Mouse (Mus musculus) forebrain, embryonic 15.5 days (tissue): Measurements from ENCODE around the gene Washc3. TPM values are rescaled to one million over a fixed set of nuclear protein-coding genes. Genes with fewer than 3 reads are reported as not detected.
A peak's percentile ranks its signal among the peaks of the same experiment; 100 is the strongest.

Source experiments
- ATAC-seq: fragments of 200-750 bp; cut with Nextera tagmentation; replicated peaks from 2 replicates; pipeline ENCODE4 v1.8.0; 2017; ENCODE audit warnings: mild to moderate bottlenecking, moderate TSS enrichment, moderate library complexity
- H3K27ac ChIP-seq: fragments of 300-500 bp; sonication (generic); replicated peaks from 2 replicates; pipeline ENCODE4 v1.5.1; 2015; ENCODE audit warnings: mild to moderate bottlenecking, inconsistent platforms
- H3K27me3 ChIP-seq: fragments of 300-500 bp; sonication (generic); 2 replicates; pipeline ENCODE4 v1.6.1; 2015; ENCODE audit warnings: inconsistent platforms
- H3K36me3 ChIP-seq: fragments of 300-500 bp; sonication (generic); 2 replicates; pipeline ENCODE4 v1.6.1; 2015; ENCODE audit warnings: mild to moderate bottlenecking, inconsistent platforms
- H3K4me1 ChIP-seq: fragments of 300-500 bp; sonication (generic); 2 replicates; pipeline ENCODE4 v1.6.1; 2015; ENCODE audit warnings: inconsistent platforms
- H3K4me2 ChIP-seq: fragments of 300-500 bp; sonication (generic); replicated peaks from 2 replicates; pipeline ENCODE4 v1.6.1; 2015; ENCODE audit warnings: mild to moderate bottlenecking, inconsistent platforms
- H3K4me3 ChIP-seq: fragments of 300-500 bp; sonication (generic); 2 replicates; pipeline ENCODE4 v1.5.1; 2015; ENCODE audit warnings: mild to moderate bottlenecking, inconsistent platforms
- H3K9ac ChIP-seq: fragments of 300-500 bp; sonication (generic); replicated peaks from 2 replicates; pipeline ENCODE4 v1.6.1; 2015; ENCODE audit warnings: mild to moderate bottlenecking, inconsistent platforms
- H3K9me3 ChIP-seq: fragments of 300-500 bp; sonication (generic); 2 replicates; pipeline ENCODE4 v1.6.1; 2016; ENCODE audit warnings: inconsistent platforms
- WGBS: fragments of 180-500 bp; shearing (Covaris S2); methylation state at CpG from one replicate; pipeline ENCODE4 v1.1.7; 2015; ENCODE audit warnings: mixed read lengths; 5-methylcytosine and 5-hydroxymethylcytosine counted together
- polyA plus RNA-seq: library from polyadenylated mRNA; unstranded; fragments of >200 nt; fragmentation: Nextera tagmentation; extraction: Ambion mirVana; gene quantifications from 2 replicates; pipeline ENCODE4 v1.2.1, GENCODE M21; 2015

Gene Washc3
- polyA plus RNA-seq, result 40.1 and 43.5 TPM in 2 replicates

DNA sequence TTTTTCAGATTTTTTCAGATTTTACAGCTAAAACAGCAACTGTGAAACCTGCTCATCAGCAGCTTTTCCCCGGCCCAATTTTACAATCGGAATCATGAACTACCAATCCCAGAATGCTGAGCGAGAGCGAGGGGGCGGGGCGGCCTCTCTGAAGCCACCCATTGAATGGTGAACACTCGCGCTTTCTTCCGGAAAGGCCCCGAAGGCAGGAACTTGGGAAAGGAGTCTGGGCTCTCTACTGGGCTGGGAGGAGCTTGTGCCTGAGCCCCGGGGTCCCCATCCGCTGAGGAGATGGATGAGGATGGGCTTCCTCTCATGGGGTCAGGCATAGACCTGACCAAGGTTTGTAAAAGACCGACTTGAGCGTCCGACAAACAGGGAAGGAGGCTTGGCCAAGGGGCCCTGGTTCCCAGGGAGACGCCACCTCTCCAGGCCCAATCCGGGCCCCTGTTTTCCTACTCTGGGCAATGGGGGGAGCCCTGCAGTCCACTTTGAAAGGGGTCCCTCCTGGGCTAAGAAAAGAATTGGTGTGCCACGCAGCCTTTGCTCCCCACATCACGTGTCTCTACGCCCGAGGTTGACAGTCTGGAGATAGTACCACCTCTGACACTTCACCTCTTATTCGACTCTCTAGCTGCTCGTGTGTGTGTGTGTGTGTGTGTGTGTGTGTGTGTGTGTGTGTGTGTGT, at the start of gene Washc3:
Gene Washc3, plus strand, starts transcription at position 143 of the 688 bp plus-strand sequence.
- no peaks in the 10 kb centered on the region for H3K27me3 ChIP-seq
- ATAC-seq, result peak; percentile 100
- H3K36me3 ChIP-seq, result no peaks in the 10 kb centered on the region
- H3K9ac ChIP-seq, result peak within 1 kb of the TSS; percentile 83
- peak within 1 kb of the TSS; percentile 85 for H3K27ac ChIP-seq
- peak within 1 kb of the TSS; percentile 80 for H3K4me3 ChIP-seq
- 2% methylated on average over 23 of the region's 23 CpGs for WGBS
- peak within 1 kb of the TSS; percentile 62 for H3K4me2 ChIP-seq
- peaks cover 4% of the 10 kb centered on the region for H3K4me1 ChIP-seq
- no peaks in the 10 kb centered on the region for H3K9me3 ChIP-seq

DNA sequence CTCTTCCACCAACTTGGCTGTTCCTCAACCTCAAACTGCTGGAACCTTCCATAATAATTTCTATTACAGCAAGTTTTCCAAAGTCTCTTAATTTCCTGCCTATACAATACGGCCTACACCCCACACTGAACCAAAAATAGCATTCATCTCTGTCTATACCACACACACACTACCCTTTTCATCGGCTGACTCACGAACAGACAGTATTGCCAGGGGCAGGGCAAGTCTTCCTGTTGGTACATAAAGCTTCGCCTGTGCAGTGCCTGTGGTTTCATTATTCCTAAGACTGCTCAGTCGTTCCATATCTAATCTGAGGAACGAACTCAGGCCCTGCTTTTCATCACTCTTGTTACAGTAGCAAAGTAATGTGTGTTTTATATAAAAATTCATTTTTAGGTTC, 49.2 kb upstream of the Washc3 start:
- H3K27ac ChIP-seq, result no peak overlapping the region
- H3K4me2 ChIP-seq, result no peak overlapping the region
- H3K4me1 ChIP-seq, result peaks cover 8% of the 10 kb centered on the region
- peaks cover 19% of the 10 kb centered on the region for H3K36me3 ChIP-seq
- H3K27me3 ChIP-seq, result no peaks in the 10 kb centered on the region
- whole genome bisulfite sequencing, result 87% methylated on average over 6 of the region's 6 CpGs
- ATAC-seq, result no peak
- no peak overlapping the region for H3K9ac ChIP-seq
- no peak overlapping the region for H3K4me3 ChIP-seq
- no peaks in the 10 kb centered on the region for H3K9me3 ChIP-seq

DNA sequence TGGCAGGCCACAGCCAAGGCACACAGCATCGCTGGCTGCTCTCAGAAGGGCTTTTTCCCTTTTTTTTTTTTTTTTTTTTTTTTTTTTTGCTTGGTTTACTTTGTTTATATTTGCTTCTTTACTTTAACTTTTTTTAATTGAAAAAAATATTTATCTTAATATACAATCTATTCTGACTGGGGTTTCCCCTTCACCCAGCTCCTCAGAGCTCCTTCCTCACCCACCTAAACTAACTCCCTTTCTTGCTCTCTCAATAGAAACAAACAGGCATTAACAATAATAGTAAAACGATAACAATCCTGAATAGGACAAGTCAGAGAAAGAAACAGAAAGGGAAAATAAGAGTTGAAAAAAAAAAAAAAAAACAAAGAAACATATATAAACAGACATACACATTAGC, 38.8 kb upstream of the Washc3 start:
- Histone ChIP-seq H3K4me3 (no peak overlapping the region), H3K9ac (no peak overlapping the region), H3K9me3 (peaks cover 3% of the 10 kb centered on the region; the same call in 1 of the 2 replicates), H3K4me1 (no peaks in the 10 kb centered on the region), H3K36me3 (peaks cover 11% of the 10 kb centered on the region), H3K27me3 (no peaks in the 10 kb centered on the region), H3K4me2 (no peak overlapping the region), H3K27ac (no peak overlapping the region)
- ATAC-seq, result no peak
- WGBS, result 98% methylated on average over 2 of the region's 2 CpGs

DNA sequence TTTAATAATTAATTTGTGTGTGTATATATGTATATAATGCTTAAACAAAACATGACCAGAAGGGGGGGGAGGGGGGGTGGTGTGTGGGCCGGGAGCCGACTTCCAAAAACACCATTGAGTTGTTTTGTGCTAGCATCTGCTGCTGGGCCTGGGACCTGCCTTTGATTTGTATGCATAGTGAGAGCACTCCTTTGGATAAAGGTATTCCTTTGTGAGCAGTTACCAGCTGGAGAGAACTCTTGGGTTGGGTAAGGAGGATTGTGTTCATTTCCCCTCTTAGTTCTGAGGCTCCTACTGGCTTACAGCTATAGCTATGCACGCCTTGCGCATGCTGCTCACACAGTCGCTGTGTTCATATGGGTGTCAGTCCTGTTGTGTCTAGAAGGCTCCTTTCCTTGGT, 38.2 kb upstream of the Washc3 start:
- H3K36me3 ChIP-seq, result peaks cover 11% of the 10 kb centered on the region
- ATAC-seq, result no peak
- 83% methylated on average over 5 of the region's 5 CpGs for WGBS

DNA sequence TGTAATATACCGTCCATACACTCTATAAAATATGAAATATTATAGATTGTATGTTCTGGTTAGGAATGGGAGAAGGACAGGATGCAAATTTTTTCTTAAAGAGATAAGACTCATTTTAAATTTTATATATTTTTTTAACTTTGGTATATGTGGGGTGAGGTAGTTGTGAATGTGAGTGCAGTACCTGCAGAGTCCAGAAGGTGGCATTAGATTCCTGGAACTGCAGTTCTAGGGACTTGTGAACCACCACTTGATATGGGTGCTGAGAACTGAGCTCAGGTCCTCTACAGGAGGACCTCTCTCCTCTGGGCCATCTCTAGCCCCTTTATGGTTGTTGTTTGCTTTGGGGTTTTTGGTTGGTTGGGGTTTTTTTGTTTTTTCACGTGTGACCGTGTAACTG, 34.7 kb upstream of the Washc3 start:
- no peak overlapping the region for H3K4me3 ChIP-seq
- no peak; the same call in 1 of the 2 replicates for ATAC-seq
- no peaks in the 10 kb centered on the region for H3K4me1 ChIP-seq
- H3K9ac ChIP-seq, result no peak overlapping the region
- no peak overlapping the region for H3K4me2 ChIP-seq
- H3K9me3 ChIP-seq, result peaks cover 3% of the 10 kb centered on the region; the same call in 1 of the 2 replicates
- H3K27me3 ChIP-seq, result no peaks in the 10 kb centered on the region
- no peak overlapping the region for H3K27ac ChIP-seq
- H3K36me3 ChIP-seq, result peaks cover 5% of the 10 kb centered on the region
- WGBS, result 85% methylated on average over 3 of the region's 3 CpGs

More for the DNA sequence above, 38.2 kb upstream of the Washc3 start:
- peaks cover 3% of the 10 kb centered on the region; the same call in 1 of the 2 replicates for H3K9me3 ChIP-seq
- no peaks in the 10 kb centered on the region for H3K4me1 ChIP-seq
- H3K9ac ChIP-seq, result no peak overlapping the region
- H3K4me3 ChIP-seq, result no peak overlapping the region
- no peak overlapping the region for H3K4me2 ChIP-seq
- no peak overlapping the region for H3K27ac ChIP-seq
- H3K27me3 ChIP-seq, result no peaks in the 10 kb centered on the region

DNA sequence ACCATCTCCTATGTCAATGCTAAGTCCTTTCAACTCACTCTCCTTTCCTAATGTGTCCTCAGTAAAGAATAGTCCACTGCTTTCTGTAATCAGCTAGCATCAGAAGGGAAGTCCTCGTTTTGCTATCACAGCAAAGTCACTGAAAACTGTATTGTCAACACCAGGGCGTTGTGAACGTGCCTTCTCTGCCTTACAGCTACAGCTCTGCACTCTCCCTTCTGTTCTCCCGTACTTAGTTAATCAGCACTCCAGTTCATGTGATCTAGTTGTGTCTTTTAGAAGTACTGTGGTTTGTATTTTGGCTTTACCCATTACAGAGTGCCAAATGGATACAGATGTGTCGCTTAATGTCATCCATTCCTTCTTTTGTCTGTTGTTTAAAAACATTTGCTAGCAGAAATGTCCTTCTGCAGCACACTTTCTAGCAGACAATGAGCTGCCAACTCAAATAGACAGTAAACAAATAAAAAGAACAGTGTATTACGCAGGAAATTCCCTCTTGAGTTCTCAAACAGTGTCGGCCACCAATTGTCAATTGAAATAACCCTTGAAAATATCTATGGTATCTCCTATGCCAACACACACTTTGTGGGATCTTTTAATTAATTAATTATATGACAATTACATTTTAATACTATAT, 33.3 kb upstream of the Washc3 start:
- 77% methylated on average over 7 of the region's 7 CpGs for WGBS
- no peak for ATAC-seq
- Histone ChIP-seq H3K4me2 (no peak overlapping the region), H3K36me3 (no peaks in the 10 kb centered on the region), H3K27me3 (no peaks in the 10 kb centered on the region), H3K4me3 (no peak overlapping the region), H3K9me3 (peaks cover 3% of the 10 kb centered on the region; the same call in 1 of the 2 replicates), H3K9ac (no peak overlapping the region), H3K4me1 (no peaks in the 10 kb centered on the region), H3K27ac (no peak overlapping the region)

DNA sequence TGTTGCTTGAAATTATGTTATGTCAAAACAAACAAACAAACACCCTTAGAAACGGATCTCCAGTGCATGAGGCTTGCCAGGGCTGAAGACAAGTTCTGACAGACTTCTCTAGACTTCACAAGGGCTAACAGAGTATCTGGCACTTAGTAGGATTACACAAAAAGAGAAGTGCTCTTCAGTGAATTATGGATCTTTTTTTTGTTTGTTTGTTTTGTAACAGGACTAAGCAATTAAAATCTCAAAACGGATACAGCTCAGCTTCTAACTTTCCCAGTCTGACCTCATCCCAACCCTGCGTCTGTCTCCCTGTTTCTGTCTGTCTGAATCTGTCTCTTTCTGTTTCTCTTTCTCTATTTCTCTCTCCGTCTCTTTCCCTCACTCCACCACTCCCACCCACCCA, 352 bp upstream of the Washc3 start:
- Histone ChIP-seq H3K9ac (no peak overlapping the region), H3K9me3 (no peaks in the 10 kb centered on the region), H3K27ac (no peak overlapping the region), H3K4me2 (peak overlapping the region; percentile 4; the same call in 1 of the 2 replicates), H3K4me1 (peaks cover 4% of the 10 kb centered on the region), H3K27me3 (no peaks in the 10 kb centered on the region), H3K4me3 (no peak overlapping the region; the same call in 1 of the 2 replicates), H3K36me3 (no peaks in the 10 kb centered on the region)
- peak; percentile 70 for ATAC-seq
- WGBS, result 16% methylated on average over 4 of the region's 4 CpGs

DNA sequence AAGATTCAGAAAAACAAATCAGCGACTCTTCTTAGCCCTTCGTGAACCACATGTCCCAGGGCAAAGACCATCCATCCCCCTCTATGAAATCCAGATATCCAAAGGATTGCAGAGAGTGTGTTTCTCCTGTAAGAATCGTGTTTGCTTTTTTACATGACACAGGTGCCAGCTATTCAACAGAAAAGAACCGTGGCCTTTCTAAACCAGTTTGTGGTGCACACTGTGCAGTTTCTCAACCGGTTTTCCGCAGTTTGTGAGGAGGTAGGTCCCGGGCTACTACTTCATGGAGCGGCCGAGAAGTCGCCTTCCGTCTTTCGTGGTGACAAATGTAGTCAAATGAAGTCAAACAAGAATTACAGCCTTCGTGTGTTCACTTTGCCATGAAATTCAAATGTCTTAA, 757 bp downstream of the Washc3 start:
- peak overlapping the region; percentile 62 for H3K4me2 ChIP-seq
- no peaks in the 10 kb centered on the region for H3K27me3 ChIP-seq
- H3K36me3 ChIP-seq, result no peaks in the 10 kb centered on the region
- peak overlapping the region; percentile 80 for H3K4me3 ChIP-seq
- peak overlapping the region; percentile 83 for H3K9ac ChIP-seq
- 76% methylated on average over 13 of the region's 13 CpGs for WGBS
- H3K9me3 ChIP-seq, result no peaks in the 10 kb centered on the region
- H3K4me1 ChIP-seq, result peaks cover 4% of the 10 kb centered on the region
- H3K27ac ChIP-seq, result 0 out of 2 replicates have a peak overlapping the region, but pooled peaks have one; percentile 85
- no peak for ATAC-seq

DNA sequence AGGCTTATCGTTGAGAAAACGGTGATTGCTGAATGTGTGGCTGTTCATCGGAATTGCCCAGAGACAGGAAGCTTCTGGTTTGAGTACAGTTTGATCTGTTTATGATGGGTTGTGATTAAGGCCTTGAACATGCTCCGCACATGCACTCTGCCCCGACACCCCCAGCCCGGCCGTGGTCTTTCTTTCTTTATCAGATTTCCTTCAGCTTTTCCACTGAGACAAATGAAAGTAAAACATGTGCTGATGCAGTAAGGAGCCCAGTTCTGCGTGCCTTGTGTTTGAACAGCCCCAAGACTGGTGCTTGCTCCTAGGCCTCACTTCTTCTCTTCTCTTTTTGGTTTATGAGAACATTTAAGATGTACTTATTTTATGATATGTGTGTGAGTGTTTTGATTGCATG, 1.7 kb downstream of the Washc3 start:
- H3K9me3 ChIP-seq, result no peaks in the 10 kb centered on the region
- 98% methylated on average over 8 of the region's 8 CpGs for WGBS
- no peak for ATAC-seq

DNA sequence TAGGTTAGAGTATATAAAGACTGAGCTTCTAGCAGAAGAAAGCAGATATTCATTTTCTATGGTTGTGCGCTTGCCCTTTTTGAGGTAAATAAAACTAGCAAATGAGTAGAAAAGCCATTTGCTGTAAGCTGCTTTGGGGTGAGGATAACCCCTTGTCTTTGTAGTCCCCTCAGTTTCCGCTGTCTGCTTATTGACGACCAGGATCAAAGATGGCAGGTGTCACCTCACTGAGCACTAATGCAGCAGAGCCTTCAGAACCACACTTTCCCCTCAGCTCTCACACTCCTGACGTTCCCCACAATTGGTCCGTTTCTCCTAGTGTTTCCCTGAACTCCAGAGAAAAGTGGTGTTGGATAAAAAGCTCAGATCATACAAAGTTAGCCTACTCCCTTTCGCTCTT, 2.3 kb downstream of the Washc3 start:
- Histone ChIP-seq H3K27me3 (no peaks in the 10 kb centered on the region), H3K9ac (no peak overlapping the region), H3K4me1 (peaks cover 4% of the 10 kb centered on the region), H3K27ac (no peak overlapping the region), H3K4me3 (no peak overlapping the region), H3K36me3 (no peaks in the 10 kb centered on the region), H3K4me2 (no peak overlapping the region), H3K9me3 (no peaks in the 10 kb centered on the region)
- no peak for ATAC-seq
- 92% methylated on average over 6 of the region's 6 CpGs for WGBS

More for the DNA sequence above, 1.7 kb downstream of the Washc3 start:
- H3K4me3 ChIP-seq, result no peak overlapping the region
- no peak overlapping the region for H3K27ac ChIP-seq
- H3K36me3 ChIP-seq, result no peaks in the 10 kb centered on the region
- no peak overlapping the region for H3K4me2 ChIP-seq
- H3K9ac ChIP-seq, result no peak overlapping the region
- H3K27me3 ChIP-seq, result no peaks in the 10 kb centered on the region
- H3K4me1 ChIP-seq, result peaks cover 4% of the 10 kb centered on the region

DNA sequence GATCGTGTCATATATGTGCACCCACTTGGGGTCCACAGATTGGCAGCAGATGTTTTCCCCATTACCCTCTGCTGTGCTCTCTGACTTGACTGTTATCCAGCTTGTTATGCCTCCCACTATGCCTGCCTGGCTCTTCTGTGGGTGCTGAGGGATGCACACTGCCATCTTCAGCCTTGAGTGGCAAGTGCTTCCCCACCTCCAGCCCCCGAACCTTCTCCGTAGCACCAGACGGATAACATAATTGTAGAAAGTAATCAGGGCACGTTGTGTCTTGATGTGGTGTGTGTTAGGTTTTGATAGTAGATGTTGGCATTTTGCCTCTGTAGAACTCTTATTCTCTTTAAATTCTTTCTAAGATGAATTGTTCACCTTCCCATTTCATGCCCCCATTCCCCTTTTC, 11.8 kb downstream of the Washc3 start:
- Histone ChIP-seq H3K4me1 (no peaks in the 10 kb centered on the region), H3K27ac (no peak overlapping the region), H3K36me3 (peaks cover 7% of the 10 kb centered on the region; the same call in 1 of the 2 replicates), H3K27me3 (no peaks in the 10 kb centered on the region), H3K4me2 (no peak overlapping the region), H3K9ac (no peak overlapping the region), H3K4me3 (no peak overlapping the region), H3K9me3 (no peaks in the 10 kb centered on the region)
- WGBS, result 90% methylated on average over 5 of the region's 5 CpGs
- ATAC-seq, result no peak

DNA sequence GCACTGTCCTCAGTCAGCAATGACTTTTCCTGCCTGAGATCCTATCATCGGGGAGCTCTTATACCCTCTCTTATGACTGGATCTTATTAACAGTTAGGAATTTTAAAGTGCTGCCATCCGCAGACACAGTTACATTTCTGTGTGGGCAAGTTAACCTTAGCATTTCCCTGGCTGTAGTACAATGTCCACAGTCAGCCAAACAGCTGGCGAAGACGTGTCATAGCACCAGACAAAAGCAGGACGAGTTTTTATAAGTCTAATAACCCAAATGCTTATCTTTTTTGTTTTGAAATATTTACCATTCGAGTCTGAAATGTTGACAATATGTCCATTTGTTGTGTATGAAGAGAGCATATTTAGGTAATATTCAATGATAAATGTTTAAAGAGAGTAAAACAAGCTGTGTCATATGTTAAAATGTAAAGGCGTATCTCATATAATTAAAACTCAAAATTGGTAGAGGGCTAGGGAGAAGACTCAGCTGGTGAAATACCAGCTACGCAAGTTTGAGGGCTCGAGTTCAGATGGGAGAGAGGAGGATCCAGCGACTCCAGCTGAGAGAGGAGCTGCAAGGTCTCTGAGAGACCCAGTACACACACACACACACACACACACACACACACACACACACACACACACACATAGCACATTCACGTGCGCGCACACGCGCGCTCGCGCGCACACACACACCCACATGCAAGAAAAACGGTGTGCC, 14.1 kb downstream of the Washc3 start:
- H3K4me3 ChIP-seq, result no peak overlapping the region
- H3K27me3 ChIP-seq, result no peaks in the 10 kb centered on the region
- 95% methylated on average over 20 of the region's 20 CpGs for WGBS
- H3K9me3 ChIP-seq, result no peaks in the 10 kb centered on the region
- H3K27ac ChIP-seq, result no peak overlapping the region
- H3K4me1 ChIP-seq, result no peaks in the 10 kb centered on the region
- H3K4me2 ChIP-seq, result no peak overlapping the region
- H3K36me3 ChIP-seq, result peaks cover 8% of the 10 kb centered on the region; the same call in 1 of the 2 replicates
- no peak overlapping the region for H3K9ac ChIP-seq
- no peak for ATAC-seq
